Mouse (Mus musculus): Measurements from ENCODE around the gene Mnat1.

DNA sequence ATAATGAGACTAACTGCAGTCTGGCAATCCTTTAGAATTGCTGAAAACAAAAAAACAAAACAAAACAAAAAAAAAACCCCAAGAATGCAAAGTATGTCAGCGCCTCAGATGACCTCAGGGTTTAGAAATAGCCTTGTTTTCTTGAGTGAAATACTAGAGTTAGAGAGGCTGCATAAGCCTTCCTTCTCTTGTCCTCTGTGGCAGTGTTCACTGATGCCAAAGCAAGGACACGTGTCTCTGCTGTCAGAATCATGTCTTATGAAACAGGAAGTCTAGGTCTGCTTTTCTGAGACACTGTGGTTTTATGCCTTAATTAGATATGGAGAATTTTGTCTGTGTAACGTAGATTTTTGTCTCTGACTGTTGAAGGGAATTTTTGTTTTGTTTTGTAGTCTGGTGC is 78.1 kb downstream of the Mnat1 start:
- TF ChIP-seq CTCF (IDR thresholded peaks at IDR 0.05; ENCODE audit: low read depth), result no peak
- no peak for TF ChIP-seq EP300 (IDR thresholded peaks at IDR 0.05; ENCODE audit: low read depth)
